Mouse (Mus musculus): Measurements from ENCODE around the gene Gm10097. TPM values are rescaled to one million over a fixed set of nuclear protein-coding genes. Genes with fewer than 3 reads are reported as not detected.

Gene Gm10097
- polyA plus RNA-seq, 1 experiment from 2014 or later = 0.14 TPM

DNA sequence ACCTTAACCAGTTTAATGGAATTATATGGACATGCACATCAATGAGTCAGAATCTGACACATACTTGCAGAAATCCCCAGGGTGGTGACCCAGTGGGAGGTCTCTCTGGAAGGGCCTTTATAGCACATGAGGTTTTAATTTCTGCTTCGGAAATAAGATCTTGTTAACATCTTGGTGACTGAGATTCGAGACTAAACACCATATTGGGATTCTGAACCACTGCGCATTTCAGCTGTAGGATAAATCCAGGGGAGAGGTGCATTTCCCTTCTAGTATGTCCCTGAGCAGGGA is 1.9 kb downstream of the Gm10097 start:
- H3K4me2 ChIP-seq (replicated peaks; ENCODE audit: low read depth) = no peak overlapping the region
- no peak for TF ChIP-seq CTCF (IDR thresholded peaks at IDR 0.05; ENCODE audit: low read depth)

DNA sequence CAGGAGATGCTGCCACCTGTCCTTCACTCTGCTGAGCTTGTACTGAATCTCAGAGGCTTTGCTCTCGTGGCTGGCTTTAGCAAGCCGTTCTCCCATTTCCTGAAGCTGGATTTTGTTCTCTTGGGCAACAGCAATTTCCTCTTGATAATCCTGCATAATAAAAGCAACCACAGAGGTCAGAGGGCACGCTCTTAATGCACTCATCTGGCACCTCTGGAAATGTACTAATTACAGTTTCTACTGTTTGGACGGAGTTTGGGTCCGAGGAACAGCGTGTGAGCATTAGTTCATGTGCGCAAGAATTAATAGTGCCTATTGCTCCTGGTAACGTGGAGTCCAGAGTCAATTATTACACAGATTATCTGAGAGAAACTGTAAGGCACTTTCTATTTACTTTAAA is 3.1 kb downstream of the Gm10097 start:
- H3K36me3 ChIP-seq (ENCODE audit: control insufficient read depth, insufficient read depth) = peaks cover 17% of the 10 kb centered on the region; the same call in 1 of the 2 replicates
- no peaks in the 10 kb centered on the region for H3K4me1 ChIP-seq (replicated peaks; ENCODE audit: control insufficient read depth, insufficient read depth, low read length)
- no peak for TF ChIP-seq CTCF (IDR thresholded peaks at IDR 0.05; ENCODE audit: low read depth)
- H3K4me2 ChIP-seq (replicated peaks; ENCODE audit: low read depth) = no peak overlapping the region
- no peaks in the 10 kb centered on the region for H3K9me3 ChIP-seq (ENCODE audit: control insufficient read depth)
- WGBS = 48% methylated on average over 8 of the region's 8 CpGs
- ATAC-seq = no peak
- H3K27me3 ChIP-seq (replicated peaks; ENCODE audit: control insufficient read depth, insufficient read depth, low read length) = no peaks in the 10 kb centered on the region
- H3K27ac ChIP-seq (ENCODE audit: low read depth, low read length) = no peak overlapping the region
- H3K9ac ChIP-seq (ENCODE audit: low read depth, low read length) = no peak overlapping the region
- H3K4me3 ChIP-seq (ENCODE audit: low read depth, low read length) = no peak overlapping the region

More for the DNA sequence above, 1.9 kb downstream of the Gm10097 start:
- 91% methylated on average over 3 of the region's 3 CpGs for WGBS
- Histone ChIP-seq H3K4me1 (replicated peaks; ENCODE audit: control insufficient read depth, insufficient read depth, low read length) (no peaks in the 10 kb centered on the region), H3K9ac (ENCODE audit: low read depth, low read length) (no peak overlapping the region), H3K4me3 (ENCODE audit: low read depth, low read length) (no peak overlapping the region), H3K36me3 (ENCODE audit: control insufficient read depth, insufficient read depth) (peaks cover 17% of the 10 kb centered on the region; the same call in 1 of the 2 replicates), H3K27me3 (replicated peaks; ENCODE audit: control insufficient read depth, insufficient read depth, low read length) (no peaks in the 10 kb centered on the region), H3K27ac (ENCODE audit: low read depth, low read length) (no peak overlapping the region), H3K9me3 (ENCODE audit: control insufficient read depth) (no peaks in the 10 kb centered on the region)
- no peak for ATAC-seq

DNA sequence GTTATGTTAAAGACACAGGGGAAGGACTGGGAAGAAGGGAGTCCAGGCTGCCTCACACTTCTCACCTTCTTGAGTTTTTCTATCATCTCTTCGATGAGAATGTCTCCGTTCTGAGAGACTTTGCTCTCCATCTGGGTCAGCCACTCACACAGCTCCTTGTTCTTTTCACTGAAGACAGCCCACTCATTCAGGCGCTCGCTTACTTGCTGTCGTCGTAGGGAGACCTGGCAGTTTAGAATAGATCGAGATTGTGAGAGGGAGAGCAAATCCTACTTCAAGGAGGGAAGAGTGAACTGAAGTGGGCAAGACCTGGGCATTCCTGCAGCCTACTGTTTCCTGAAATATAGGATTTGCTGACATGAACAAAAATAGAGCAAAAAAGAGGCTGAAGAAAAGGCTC is 6.7 kb downstream of the Gm10097 start:
- no peak overlapping the region for H3K27ac ChIP-seq (ENCODE audit: low read depth, low read length)
- no peak for ATAC-seq
- no peaks in the 10 kb centered on the region for H3K27me3 ChIP-seq (replicated peaks; ENCODE audit: control insufficient read depth, insufficient read depth, low read length)
- WGBS = 91% methylated on average over 7 of the region's 7 CpGs
- H3K4me2 ChIP-seq (replicated peaks; ENCODE audit: low read depth) = no peak overlapping the region
- no peak for TF ChIP-seq CTCF (IDR thresholded peaks at IDR 0.05; ENCODE audit: low read depth)
- H3K9ac ChIP-seq (ENCODE audit: low read depth, low read length) = no peak overlapping the region
- H3K36me3 ChIP-seq (ENCODE audit: control insufficient read depth, insufficient read depth) = peaks cover 17% of the 10 kb centered on the region; the same call in 1 of the 2 replicates
- H3K9me3 ChIP-seq (ENCODE audit: control insufficient read depth) = no peaks in the 10 kb centered on the region
- no peaks in the 10 kb centered on the region for H3K4me1 ChIP-seq (replicated peaks; ENCODE audit: control insufficient read depth, insufficient read depth, low read length)
- H3K4me3 ChIP-seq (ENCODE audit: low read depth, low read length) = no peak overlapping the region

DNA sequence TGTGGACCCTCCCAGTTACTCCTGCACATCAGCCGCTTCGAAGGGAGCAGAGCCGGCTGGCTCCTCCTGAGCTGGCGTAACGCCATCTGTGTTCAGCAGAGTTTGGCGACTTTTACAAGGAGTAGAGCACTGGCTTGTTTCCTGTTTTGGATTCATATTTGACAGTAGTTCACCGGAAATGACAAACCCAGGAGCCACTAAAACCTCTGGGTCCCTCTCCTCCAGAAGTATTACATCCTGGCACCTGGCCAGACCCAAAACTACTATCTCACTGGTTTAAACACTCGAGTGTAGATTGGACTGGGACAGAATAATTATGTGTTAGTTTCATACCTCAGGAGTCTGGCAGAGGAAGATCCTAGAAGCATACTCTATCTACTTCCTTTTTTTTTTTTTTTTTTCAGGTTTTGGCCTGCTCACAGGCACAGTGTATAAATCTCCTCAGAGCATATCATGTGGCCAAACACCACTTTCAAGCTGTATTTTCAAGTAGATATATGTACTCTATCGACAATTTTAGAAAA is 11.0 kb downstream of the Gm10097 start:
- TF ChIP-seq CTCF (IDR thresholded peaks at IDR 0.05; ENCODE audit: low read depth) = no peak
- H3K4me1 ChIP-seq (replicated peaks; ENCODE audit: control insufficient read depth, insufficient read depth, low read length) = no peaks in the 10 kb centered on the region
- no peaks in the 10 kb centered on the region for H3K9me3 ChIP-seq (ENCODE audit: control insufficient read depth)
- H3K27ac ChIP-seq (ENCODE audit: low read depth, low read length) = no peak overlapping the region
- H3K36me3 ChIP-seq (ENCODE audit: control insufficient read depth, insufficient read depth) = peaks cover 8% of the 10 kb centered on the region; the same call in 1 of the 2 replicates
- no peaks in the 10 kb centered on the region for H3K27me3 ChIP-seq (replicated peaks; ENCODE audit: control insufficient read depth, insufficient read depth, low read length)
- H3K4me2 ChIP-seq (replicated peaks; ENCODE audit: low read depth) = no peak overlapping the region
- ATAC-seq = no peak
- H3K9ac ChIP-seq (ENCODE audit: low read depth, low read length) = no peak overlapping the region
- 51% methylated on average over 9 of the region's 9 CpGs for WGBS
- H3K4me3 ChIP-seq (ENCODE audit: low read depth, low read length) = no peak overlapping the region

DNA sequence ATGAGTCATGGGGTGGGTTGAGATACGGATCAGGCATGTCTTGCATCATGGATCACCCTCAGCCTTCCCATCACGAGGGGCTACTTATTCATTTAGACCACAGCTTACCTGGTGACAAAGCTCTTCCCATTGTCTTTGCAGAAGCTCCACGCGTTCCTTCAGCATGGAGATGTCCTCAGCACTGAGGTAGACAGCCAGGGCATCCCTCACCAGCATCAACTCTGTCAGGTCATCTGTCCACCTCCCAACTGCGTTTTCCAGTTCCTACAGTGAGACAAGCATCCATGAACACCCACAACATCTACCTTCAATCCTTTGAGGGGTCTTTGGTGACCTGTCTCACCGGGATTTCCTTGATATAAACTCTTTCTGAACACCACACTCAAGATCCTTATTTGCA is 14.7 kb downstream of the Gm10097 start:
- no peak overlapping the region for H3K27ac ChIP-seq (ENCODE audit: low read depth, low read length)
- no peak for TF ChIP-seq CTCF (IDR thresholded peaks at IDR 0.05; ENCODE audit: low read depth)
- H3K4me2 ChIP-seq (replicated peaks; ENCODE audit: low read depth) = no peak overlapping the region
- no peaks in the 10 kb centered on the region for H3K36me3 ChIP-seq (ENCODE audit: control insufficient read depth, insufficient read depth)
- no peaks in the 10 kb centered on the region for H3K27me3 ChIP-seq (replicated peaks; ENCODE audit: control insufficient read depth, insufficient read depth, low read length)
- H3K4me1 ChIP-seq (replicated peaks; ENCODE audit: control insufficient read depth, insufficient read depth, low read length) = no peaks in the 10 kb centered on the region
- no peak overlapping the region for H3K4me3 ChIP-seq (ENCODE audit: low read depth, low read length)
- no peaks in the 10 kb centered on the region for H3K9me3 ChIP-seq (ENCODE audit: control insufficient read depth)
- H3K9ac ChIP-seq (ENCODE audit: low read depth, low read length) = no peak overlapping the region
- 80% methylated on average over 6 of the region's 6 CpGs for WGBS
- no peak for ATAC-seq

DNA sequence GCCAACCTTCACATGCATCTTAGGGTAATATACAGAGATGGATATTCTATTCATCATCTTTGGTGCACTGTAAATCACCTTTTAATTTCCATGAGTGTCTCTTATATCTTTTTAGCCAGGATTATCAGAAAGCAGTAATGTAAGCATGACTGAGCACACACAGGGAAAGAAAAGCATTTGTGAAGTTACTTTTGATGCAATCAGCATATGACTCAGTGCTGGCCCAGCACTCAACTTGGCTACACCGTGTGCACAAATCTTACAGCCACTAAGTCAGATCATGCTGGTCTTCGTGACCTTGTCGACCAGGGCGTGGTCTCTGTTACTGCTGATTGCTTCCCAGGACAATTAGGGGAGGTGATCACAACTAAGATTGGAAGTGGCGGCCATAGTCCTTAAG is 16.8 kb downstream of the Gm10097 start:
- H3K27ac ChIP-seq (ENCODE audit: low read depth, low read length) = no peak overlapping the region
- 71% methylated on average over 5 of the region's 5 CpGs for WGBS
- H3K4me1 ChIP-seq (replicated peaks; ENCODE audit: control insufficient read depth, insufficient read depth, low read length) = no peaks in the 10 kb centered on the region
- TF ChIP-seq CTCF (IDR thresholded peaks at IDR 0.05; ENCODE audit: low read depth) = no peak
- no peak overlapping the region for H3K9ac ChIP-seq (ENCODE audit: low read depth, low read length)
- H3K27me3 ChIP-seq (replicated peaks; ENCODE audit: control insufficient read depth, insufficient read depth, low read length) = no peaks in the 10 kb centered on the region
- no peak overlapping the region for H3K4me2 ChIP-seq (replicated peaks; ENCODE audit: low read depth)
- no peak overlapping the region for H3K4me3 ChIP-seq (ENCODE audit: low read depth, low read length)
- H3K36me3 ChIP-seq (ENCODE audit: control insufficient read depth, insufficient read depth) = no peaks in the 10 kb centered on the region
- H3K9me3 ChIP-seq (ENCODE audit: control insufficient read depth) = no peaks in the 10 kb centered on the region
- ATAC-seq = no peak

DNA sequence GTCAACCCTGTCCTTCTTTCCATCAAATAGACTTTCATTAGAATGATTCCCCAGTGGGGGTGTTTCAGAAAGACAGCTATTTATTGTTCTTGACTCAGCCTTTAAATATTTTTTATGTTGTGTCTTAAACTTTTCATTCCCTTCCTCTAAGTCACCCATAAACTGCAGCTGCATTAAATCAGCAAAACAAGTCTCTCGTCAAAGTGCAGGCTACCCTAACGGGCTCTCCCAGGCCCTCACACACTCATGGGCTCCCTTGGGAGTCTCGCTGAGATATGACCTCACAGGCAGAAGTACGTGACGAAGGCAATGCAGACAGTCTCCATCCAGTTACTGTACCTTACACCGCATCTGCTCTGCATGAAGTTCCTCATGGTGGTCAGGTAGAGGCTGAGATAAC is 17.3 kb downstream of the Gm10097 start:
- H3K4me2 ChIP-seq (replicated peaks; ENCODE audit: low read depth) = no peak overlapping the region
- no peak overlapping the region for H3K4me3 ChIP-seq (ENCODE audit: low read depth, low read length)
- TF ChIP-seq CTCF (IDR thresholded peaks at IDR 0.05; ENCODE audit: low read depth) = no peak
- H3K9me3 ChIP-seq (ENCODE audit: control insufficient read depth) = no peaks in the 10 kb centered on the region
- no peak overlapping the region for H3K27ac ChIP-seq (ENCODE audit: low read depth, low read length)
- ATAC-seq = no peak
- no peaks in the 10 kb centered on the region for H3K4me1 ChIP-seq (replicated peaks; ENCODE audit: control insufficient read depth, insufficient read depth, low read length)
- WGBS = 84% methylated on average over 6 of the region's 6 CpGs
- no peak overlapping the region for H3K9ac ChIP-seq (ENCODE audit: low read depth, low read length)
- H3K27me3 ChIP-seq (replicated peaks; ENCODE audit: control insufficient read depth, insufficient read depth, low read length) = no peaks in the 10 kb centered on the region
- H3K36me3 ChIP-seq (ENCODE audit: control insufficient read depth, insufficient read depth) = no peaks in the 10 kb centered on the region

All from intestine, postnatal 0 days (tissue).